Mouse (Mus musculus) G1E (cell line): ENCODE data around the gene Mfn2. TPM values are rescaled to one million over a fixed set of nuclear protein-coding genes. Genes with fewer than 3 reads are reported as not detected.

ENCODE experiments used
- ATAC-seq: 2 replicates; pipeline ENCODE4 v1.8.0; 2016; ENCODE audit warnings: mild to moderate bottlenecking; ENCODE audit not compliant: insufficient number of reproducible peaks, poor library complexity, low FRiP score, severe bottlenecking; ENCODE audit errors: extremely low read depth
- DNase-seq: peaks from one replicate; pipeline ENCODE4 v3.0.0; 2012; ENCODE audit warnings: low spot score
- H3K27me3 ChIP-seq: 2 replicates; pipeline ENCODE4 v1.6.1; 2012; ENCODE audit warnings: mild to moderate bottlenecking, low read length, inconsistent platforms; ENCODE audit not compliant: insufficient read depth
- H3K36me3 ChIP-seq: replicated peaks from 2 replicates; pipeline ENCODE3; 2012; ENCODE audit warnings: mild to moderate bottlenecking, inconsistent platforms
- H3K4me1 ChIP-seq: 2 replicates; pipeline ENCODE4 v1.6.1; 2012; ENCODE audit warnings: low read depth, low read length, inconsistent platforms, mixed read lengths; ENCODE audit not compliant: insufficient read depth
- H3K4me3 ChIP-seq: 2 replicates; pipeline ENCODE4 v1.5.1; 2012; ENCODE audit warnings: low read depth, mild to moderate bottlenecking, inconsistent platforms, low read length, moderate library complexity, mixed read lengths
- H3K9me3 ChIP-seq: replicated peaks from 2 replicates; pipeline ENCODE4 v1.6.1; 2012; ENCODE audit warnings: inconsistent platforms
- CTCF ChIP-seq: IDR thresholded peaks from 2 replicates; pipeline ENCODE4 v1.5.1; 2012; ENCODE audit warnings: low read depth, low read length, inconsistent platforms, mixed read lengths
- GATA1 ChIP-seq: IDR thresholded peaks from 2 replicates; pipeline ENCODE4 v1.6.1; 2012; ENCODE audit warnings: borderline replicate concordance, low read length, inconsistent platforms, mixed read lengths
- GATA2 ChIP-seq: IDR thresholded peaks from 2 replicates; pipeline ENCODE4 v1.6.1; 2012; ENCODE audit warnings: low read depth, low read length, inconsistent platforms, borderline replicate concordance
- POLR2AphosphoS5 ChIP-seq: IDR thresholded peaks from 2 replicates; pipeline ENCODE4 v1.6.1; 2012; ENCODE audit warnings: low read depth, low read length, inconsistent platforms; ENCODE audit not compliant: insufficient replicate concordance
- TAL1 ChIP-seq: conservative IDR thresholded peaks from 2 replicates; pipeline ENCODE4 v1.6.1; 2012; ENCODE audit warnings: low read depth, low read length, inconsistent platforms, mixed read lengths
- polyA plus RNA-seq: library from polyadenylated mRNA; stranded (reverse); fragments of >175 nt; gene quantifications from 2 replicates; pipeline ENCODE4 v1.2.3, GENCODE M21; 2012
- total RNA-seq, 2 experiments: library from RNA; stranded (forward) in 1 of 2; stranded (reverse) in 1 of 2; fragments of 200-1000 nt in 1 of 2; fragments of >200 nt in 1 of 2; fragmentation: Nextera tagmentation in 1 of 2; gene quantifications; 2 replicates each; pipeline ENCODE4 v1.2.3; 2014 to 2017

The Mfn2 gene
- total and polyA plus RNA-seq, 3 experiments: 18.3 to 21.0 (median 18.9) TPM

DNA sequence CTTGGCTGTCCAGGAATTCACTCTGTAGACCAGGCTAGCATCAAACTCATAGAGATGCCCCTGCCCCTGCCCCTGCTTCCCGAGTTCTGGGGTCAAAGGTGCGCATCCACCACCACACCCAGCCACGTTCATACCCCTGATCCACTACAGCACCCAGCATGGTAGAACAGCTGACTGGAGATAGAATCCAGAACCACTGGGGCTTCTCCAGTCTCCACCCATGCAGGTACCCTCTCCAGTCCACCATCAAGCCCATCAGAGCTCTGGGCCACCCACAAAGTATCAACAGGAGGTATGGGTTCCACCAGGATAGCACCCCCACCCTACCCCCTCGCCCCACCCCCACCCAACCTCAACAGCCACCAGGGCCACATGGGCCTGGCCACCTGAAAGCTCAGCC, 30.1 kb upstream of the Mfn2 start:
- ATAC-seq: no peak
- no peak for DNase-seq
- Histone ChIP-seq H3K9me3 (no peaks in the 10 kb centered on the region), H3K4me3 (no peak overlapping the region), H3K27me3 (peaks cover 62% of the 10 kb centered on the region), H3K4me1 (peaks cover 28% of the 10 kb centered on the region), H3K36me3 (no peaks in the 10 kb centered on the region)
- TF ChIP-seq GATA2: no peak
- TF ChIP-seq POLR2AphosphoS5: no peak
- TF ChIP-seq CTCF: no peak
- TF ChIP-seq GATA1: no peak
- no peak for TF ChIP-seq TAL1

- no peaks in the 10 kb centered on the region for H3K9me3 ChIP-seq
- H3K4me3 ChIP-seq: no peak overlapping the region
- peaks cover 62% of the 10 kb centered on the region for H3K27me3 ChIP-seq
- peaks cover 28% of the 10 kb centered on the region for H3K4me1 ChIP-seq
- H3K36me3 ChIP-seq: no peaks in the 10 kb centered on the region
- no peak for DNase-seq
- TF ChIP-seq CTCF: no peak
- no peak for TF ChIP-seq GATA1
- TF ChIP-seq POLR2AphosphoS5: no peak
- TF ChIP-seq GATA2: no peak
- no peak for TF ChIP-seq TAL1
- ATAC-seq: no peak
Observed at GRCm38 (mm10) chr4:147934134-147934533, 29.6 kb upstream of the Mfn2 start.

GRCm38 (mm10) chr4:147930946-147931345, 26.4 kb upstream of the Mfn2 start:
- peaks cover 3% of the 10 kb centered on the region for H3K4me1 ChIP-seq
- H3K9me3 ChIP-seq: no peaks in the 10 kb centered on the region
- TF ChIP-seq TAL1: no peak
- TF ChIP-seq GATA1: no peak
- TF ChIP-seq CTCF: no peak
- no peak for TF ChIP-seq POLR2AphosphoS5
- no peak for TF ChIP-seq GATA2
- DNase-seq: no peak
- H3K27me3 ChIP-seq: peaks cover 38% of the 10 kb centered on the region
- no peak for ATAC-seq
- no peak overlapping the region for H3K4me3 ChIP-seq
- no peaks in the 10 kb centered on the region for H3K36me3 ChIP-seq

DNA sequence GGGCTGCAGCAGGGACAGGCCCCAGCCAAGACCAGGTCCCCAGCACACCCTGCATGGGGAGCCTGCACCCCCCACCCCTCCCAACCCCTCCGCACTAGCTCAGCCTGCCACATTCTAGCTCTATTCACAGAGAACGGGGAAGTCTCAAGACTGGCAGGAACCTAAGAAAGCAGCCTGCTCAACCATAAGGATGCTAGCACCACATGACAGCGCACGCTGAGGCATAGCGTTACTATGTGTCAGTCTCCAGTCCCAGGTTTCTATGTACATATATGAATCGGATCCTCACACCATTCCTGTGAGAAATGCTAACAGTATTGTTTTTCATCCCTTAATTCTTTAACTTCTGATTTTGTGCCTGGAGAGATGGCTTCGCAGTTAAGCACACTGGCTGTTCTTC, 24.0 kb upstream of the Mfn2 start:
- H3K27me3 ChIP-seq: peaks cover 20% of the 10 kb centered on the region
- no peaks in the 10 kb centered on the region; the same call in 1 of the 2 replicates for H3K9me3 ChIP-seq
- no peaks in the 10 kb centered on the region for H3K4me1 ChIP-seq
- DNase-seq (no peak), ATAC-seq (no peak)
- H3K4me3 ChIP-seq: no peak overlapping the region
- no peaks in the 10 kb centered on the region for H3K36me3 ChIP-seq
- TF ChIP-seq CTCF (no peak), POLR2AphosphoS5 (no peak), GATA2 (no peak)

- TF ChIP-seq GATA2 (no peak), GATA1 (no peak), POLR2AphosphoS5 (no peak), CTCF (no peak), TAL1 (no peak)
- Histone ChIP-seq H3K9me3 (no peaks in the 10 kb centered on the region; the same call in 1 of the 2 replicates), H3K36me3 (no peaks in the 10 kb centered on the region), H3K27me3 (peaks cover 17% of the 10 kb centered on the region), H3K4me1 (no peaks in the 10 kb centered on the region), H3K4me3 (no peak overlapping the region)
- ATAC-seq (no peak), DNase-seq (no peak)
Observed at GRCm38 (mm10) chr4:147928136-147928535, 23.6 kb upstream of the Mfn2 start.

- ATAC-seq (no peak), DNase-seq (no peak)
- Histone ChIP-seq H3K4me1 (peaks cover 4% of the 10 kb centered on the region; the same call in 1 of the 2 replicates), H3K36me3 (no peaks in the 10 kb centered on the region), H3K27me3 (peaks cover 16% of the 10 kb centered on the region), H3K9me3 (no peaks in the 10 kb centered on the region; the same call in 1 of the 2 replicates), H3K4me3 (no peak overlapping the region)
- TF ChIP-seq GATA1 (no peak), GATA2 (no peak), CTCF (no peak), POLR2AphosphoS5 (no peak), TAL1 (no peak)
Observed at GRCm38 (mm10) chr4:147927705-147928104, 23.2 kb upstream of the Mfn2 start.

- no peak overlapping the region for H3K4me3 ChIP-seq
- H3K27me3 ChIP-seq: peaks cover 7% of the 10 kb centered on the region; the same call in 1 of the 2 replicates
- peaks cover 5% of the 10 kb centered on the region; the same call in 1 of the 2 replicates for H3K4me1 ChIP-seq
- no peaks in the 10 kb centered on the region; the same call in 1 of the 2 replicates for H3K9me3 ChIP-seq
- TF ChIP-seq POLR2AphosphoS5 (no peak), CTCF (no peak), TAL1 (no peak), GATA1 (no peak), GATA2 (no peak)
- DNase-seq (no peak), ATAC-seq (no peak)
- no peaks in the 10 kb centered on the region for H3K36me3 ChIP-seq
Observed at GRCm38 (mm10) chr4:147922341-147922740, 17.8 kb upstream of the Mfn2 start.
